Mouse (Mus musculus): ENCODE measurements at regions not wholly inside any gene's neighbourhood (a gene's known extent, or its start where the extent isn't known, plus 50 kb on each side); places are given as distances from the start of the nearest gene placed in this dataset.
A peak's percentile ranks its signal among the peaks of the same experiment; 100 is the strongest.

GRCm38 (mm10) chr13:99067504-99067903 is 83.1 kb upstream of the 1700024P04Rik start:
- intact Hi-C loops (cut with DNase I) = no loop called here

GRCm38 (mm10) chr13:99063431-99063830 is 79.1 kb upstream of the 1700024P04Rik start:
- no peak for DNase-seq (ENCODE audit: low spot score in 2 of 2)
- intact Hi-C loops (cut with DNase I) = no loop called here

More at GRCm38 (mm10) chr13:99067504-99067903, 83.1 kb upstream of the 1700024P04Rik start:
- no peak for DNase-seq (ENCODE audit: low spot score in 2 of 2)

DNA sequence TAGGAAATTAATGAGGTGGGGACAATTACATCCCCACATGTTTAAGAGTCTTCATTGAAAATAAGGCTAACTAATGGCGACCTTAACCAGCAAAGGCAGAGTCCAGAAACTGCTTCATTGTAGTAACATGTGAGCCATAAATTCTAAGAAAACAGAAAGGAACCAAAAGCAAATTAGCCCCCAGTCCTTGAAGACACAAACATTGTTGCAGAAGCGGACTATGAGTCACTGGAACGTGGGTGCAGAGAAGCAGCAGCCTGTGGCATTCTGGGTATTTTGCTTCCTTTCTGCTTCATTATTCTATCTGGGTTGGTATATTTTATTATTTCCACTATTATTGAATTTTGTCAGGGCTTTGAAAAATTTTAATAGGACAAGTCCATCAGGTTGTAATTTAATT is 78.6 kb upstream of the 1700024P04Rik start:
- no peak for DNase-seq (ENCODE audit: low spot score in 2 of 2)

DNA sequence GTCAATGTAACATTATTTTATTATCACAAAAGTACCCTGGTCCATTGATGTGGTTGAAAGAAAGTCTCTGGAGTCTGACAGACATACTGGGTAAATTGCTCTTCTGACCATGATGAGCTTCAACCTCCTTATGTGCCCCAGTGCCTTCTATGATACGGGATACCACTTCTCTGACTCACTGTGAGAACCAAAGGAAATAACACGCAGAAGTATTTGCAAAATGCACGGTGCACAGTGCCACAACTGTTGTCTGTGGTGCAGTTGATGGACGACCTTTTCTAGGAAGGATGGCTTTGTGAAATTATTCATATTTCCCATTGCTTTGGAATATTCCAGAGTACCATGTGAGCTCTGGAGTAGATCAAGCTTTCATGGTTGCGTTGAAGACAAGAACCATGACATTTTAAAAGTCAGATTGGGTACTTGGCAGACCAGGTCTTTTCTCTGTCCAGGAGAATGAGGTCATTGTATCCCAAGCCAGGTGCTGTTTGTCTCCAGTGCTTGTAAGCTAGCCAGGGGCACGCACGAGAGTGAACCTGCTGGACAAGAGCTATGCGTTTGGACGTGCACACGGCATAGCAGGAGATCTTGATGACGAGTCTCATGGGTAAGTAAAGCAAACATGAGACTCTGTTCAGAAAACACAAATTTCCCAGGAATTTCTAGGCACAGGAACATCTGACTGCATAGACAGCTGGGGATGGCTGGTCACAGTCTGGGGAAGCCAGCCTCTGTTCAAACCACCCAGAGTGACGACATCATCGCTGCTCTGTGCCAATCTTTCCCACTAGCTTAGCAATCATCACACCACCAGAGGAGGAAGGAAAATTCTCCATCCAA is 74.0 kb upstream of the 1700024P04Rik start:
- no peak for DNase-seq (ENCODE audit: low spot score in 2 of 2)
- intact Hi-C loops (cut with DNase I) = loop anchor here (5.0 kb wide), 1 partner anchor 131 kb away; the partner anchor contains the start of gene Tnpo1

More for the DNA sequence above, 78.6 kb upstream of the 1700024P04Rik start:
- intact Hi-C loops (cut with DNase I) = no loop called here

GRCm38 (mm10) chr13:99057696-99058095 is 73.3 kb upstream of the 1700024P04Rik start:
- intact Hi-C loops (cut with DNase I) = loop anchor here (5.0 kb wide), 1 partner anchor 130 kb away; the partner anchor contains the start of gene Tnpo1

DNA sequence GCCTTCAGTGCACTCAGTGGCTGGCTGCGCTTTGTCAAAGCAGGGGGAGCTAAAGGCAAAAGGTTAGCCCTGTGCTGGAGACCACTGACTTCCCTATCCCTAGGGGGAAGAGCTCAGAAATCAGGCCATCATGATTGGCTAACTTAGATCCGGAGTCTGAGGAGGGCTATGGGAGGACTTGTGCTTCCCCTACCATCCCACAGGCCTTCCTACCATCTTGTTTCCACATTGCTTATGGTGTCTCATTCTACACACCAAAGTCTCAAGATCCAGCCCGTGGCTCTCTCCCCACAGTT is 72.9 kb upstream of the 1700024P04Rik start:
- DNase-seq (ENCODE audit: low spot score in 2 of 2) = no peak
- intact Hi-C loops (cut with DNase I) = loop anchor here (5.0 kb wide), 1 partner anchor 130 kb away; the partner anchor contains the start of gene Tnpo1

More at GRCm38 (mm10) chr13:99057696-99058095, 73.3 kb upstream of the 1700024P04Rik start:
- no peak for DNase-seq (ENCODE audit: low spot score in 2 of 2)

DNA sequence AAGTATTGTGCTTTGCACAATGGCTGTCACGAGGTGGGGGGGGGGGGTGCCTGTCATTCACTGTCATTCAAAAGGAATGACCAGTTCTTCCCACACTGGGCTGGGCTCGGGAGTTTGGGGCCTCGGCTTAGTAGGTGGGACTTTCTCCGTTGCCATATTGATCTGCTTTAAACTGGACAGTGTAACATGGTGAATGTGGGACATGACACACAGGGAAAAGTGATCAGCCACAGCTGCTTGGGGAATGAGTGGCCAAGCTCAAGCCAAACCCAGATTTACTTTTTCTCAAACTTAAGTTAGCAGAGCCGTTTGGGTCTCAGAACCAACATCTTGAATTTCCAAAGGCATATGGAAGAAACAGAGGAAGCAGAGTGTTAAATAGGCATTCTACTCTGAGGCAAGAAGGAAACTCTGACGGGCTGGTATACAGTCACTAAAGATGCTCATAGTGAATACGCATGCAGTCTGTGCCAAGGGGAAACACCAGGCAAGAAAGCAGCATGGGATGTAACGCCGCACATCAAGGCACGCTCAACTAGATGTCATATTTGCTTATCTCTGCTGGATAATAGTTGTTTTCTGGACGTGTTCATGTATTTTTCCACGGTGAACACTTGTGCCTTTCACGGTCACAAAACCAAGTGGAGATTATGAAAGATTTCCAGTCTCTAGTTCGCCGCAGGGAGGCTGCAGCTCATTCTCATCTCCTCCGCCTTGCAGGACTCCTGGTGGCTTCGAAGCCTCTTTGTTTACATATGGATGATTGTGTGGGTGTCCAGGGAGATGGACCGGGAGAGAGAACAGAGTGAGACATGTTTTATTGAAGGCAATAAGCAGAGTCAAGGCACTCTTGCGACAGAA is 72.3 kb upstream of the 1700024P04Rik start:
- intact Hi-C loops (cut with DNase I) = loop anchor here (5.0 kb wide), 1 partner anchor 129 kb away; the partner anchor contains the start of gene Tnpo1
- DNase-seq (ENCODE audit: low spot score in 2 of 2) = no peak

GRCm38 (mm10) chr13:99055609-99056321 is 71.4 kb upstream of the 1700024P04Rik start:
- intact Hi-C loops (cut with DNase I) = loop anchor here (1.0 to 5.0 kb wide), 2 partner anchors 91 to 128 kb away; partner anchors contain the start of gene Tnpo1
- DNase-seq (ENCODE audit: low spot score in 2 of 2) = peak; percentile 54 to 64

DNA sequence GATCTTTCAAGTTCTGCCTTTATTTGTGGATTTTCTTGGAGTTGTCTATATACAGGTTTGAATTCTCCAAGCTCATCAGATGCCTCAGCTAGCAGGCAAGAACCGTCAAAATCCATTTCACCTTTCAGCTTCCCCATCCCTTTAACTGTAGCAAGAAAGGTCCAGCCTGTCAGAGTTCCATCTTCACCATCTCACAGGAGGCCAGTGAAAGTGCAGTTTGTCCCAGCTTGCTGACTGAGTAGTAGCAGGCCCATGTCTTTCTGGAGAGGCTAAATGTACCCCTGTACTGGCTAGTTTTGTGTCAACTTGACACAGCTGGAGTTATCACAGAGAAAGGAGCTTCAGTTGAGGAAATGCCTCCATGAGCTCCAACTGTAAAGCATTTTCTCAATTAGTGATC is 67.7 kb upstream of the 1700024P04Rik start:
- intact Hi-C loops (cut with DNase I) = no loop called here
- no peak for DNase-seq (ENCODE audit: low spot score in 2 of 2)

- no peak for DNase-seq (ENCODE audit: low spot score in 2 of 2)
- intact Hi-C loops (cut with DNase I) = no loop called here
Measured at GRCm38 (mm10) chr13:99049699-99050098, 65.3 kb upstream of the 1700024P04Rik start.

GRCm38 (mm10) chr13:99048651-99049100 is 64.3 kb upstream of the 1700024P04Rik start:
- no peak for DNase-seq (ENCODE audit: low spot score in 2 of 2)
- intact Hi-C loops (cut with DNase I) = no loop called here

GRCm38 (mm10) chr13:99047219-99047618 is 62.9 kb upstream of the 1700024P04Rik start:
- DNase-seq (ENCODE audit: low spot score in 2 of 2) = no peak
- intact Hi-C loops (cut with DNase I) = no loop called here

GRCm38 (mm10) chr13:99046737-99047136 is 62.4 kb upstream of the 1700024P04Rik start:
- no peak for DNase-seq (ENCODE audit: low spot score in 2 of 2)
- intact Hi-C loops (cut with DNase I) = no loop called here

DNA sequence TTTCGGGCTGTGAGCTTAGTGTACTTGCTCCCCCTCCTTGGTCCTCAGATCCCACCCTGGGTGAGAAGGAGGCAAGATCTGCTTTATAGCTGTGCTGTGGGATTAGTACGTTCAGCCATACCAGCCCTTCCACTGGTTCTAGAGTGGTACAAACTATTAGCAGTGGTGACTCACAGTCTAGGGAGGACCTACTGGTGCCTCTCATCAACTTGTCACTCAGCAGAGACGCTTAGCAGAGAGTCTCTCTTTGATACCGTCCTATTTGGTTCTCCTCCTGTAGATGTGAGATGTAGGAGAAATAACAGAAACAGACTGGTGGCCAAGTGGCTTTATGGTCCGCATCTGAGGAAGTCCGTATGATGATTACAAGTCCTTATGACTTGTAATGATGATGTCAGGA is 57.7 kb upstream of the 1700024P04Rik start:
- intact Hi-C loops (cut with DNase I) = no loop called here
- no peak for DNase-seq (ENCODE audit: low spot score in 2 of 2)

- DNase-seq (ENCODE audit: low spot score in 2 of 2) = no peak
- intact Hi-C loops (cut with DNase I) = no loop called here
Measured at GRCm38 (mm10) chr13:99041256-99041655, 56.9 kb upstream of the 1700024P04Rik start.

- peak; percentile 41 to 59 for DNase-seq (ENCODE audit: low spot score in 2 of 2)
- intact Hi-C loops (cut with DNase I) = no loop called here
Measured at GRCm38 (mm10) chr13:99040846-99041245, 56.5 kb upstream of the 1700024P04Rik start.

GRCm38 (mm10) chr13:99040171-99040570 is 55.8 kb upstream of the 1700024P04Rik start:
- intact Hi-C loops (cut with DNase I) = no loop called here
- no peak for DNase-seq (ENCODE audit: low spot score in 2 of 2)

DNA sequence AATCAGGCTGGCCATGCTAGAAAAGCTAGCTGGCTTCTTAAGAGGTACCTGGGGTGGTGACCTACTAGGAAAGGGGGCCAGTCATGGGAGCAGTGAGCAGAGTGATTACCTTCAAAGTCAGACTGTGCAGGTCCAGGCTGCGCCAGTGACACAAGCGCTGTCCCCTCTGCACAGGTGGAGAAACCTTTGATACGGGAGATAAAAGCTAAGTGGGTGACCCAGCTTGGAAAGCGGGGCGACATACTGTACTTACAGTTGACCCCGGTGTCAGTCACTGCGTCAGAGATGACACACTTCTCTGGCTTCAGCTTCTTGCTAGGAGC is 54.7 kb upstream of the 1700024P04Rik start:
- intact Hi-C loops (cut with DNase I) = no loop called here

DNA sequence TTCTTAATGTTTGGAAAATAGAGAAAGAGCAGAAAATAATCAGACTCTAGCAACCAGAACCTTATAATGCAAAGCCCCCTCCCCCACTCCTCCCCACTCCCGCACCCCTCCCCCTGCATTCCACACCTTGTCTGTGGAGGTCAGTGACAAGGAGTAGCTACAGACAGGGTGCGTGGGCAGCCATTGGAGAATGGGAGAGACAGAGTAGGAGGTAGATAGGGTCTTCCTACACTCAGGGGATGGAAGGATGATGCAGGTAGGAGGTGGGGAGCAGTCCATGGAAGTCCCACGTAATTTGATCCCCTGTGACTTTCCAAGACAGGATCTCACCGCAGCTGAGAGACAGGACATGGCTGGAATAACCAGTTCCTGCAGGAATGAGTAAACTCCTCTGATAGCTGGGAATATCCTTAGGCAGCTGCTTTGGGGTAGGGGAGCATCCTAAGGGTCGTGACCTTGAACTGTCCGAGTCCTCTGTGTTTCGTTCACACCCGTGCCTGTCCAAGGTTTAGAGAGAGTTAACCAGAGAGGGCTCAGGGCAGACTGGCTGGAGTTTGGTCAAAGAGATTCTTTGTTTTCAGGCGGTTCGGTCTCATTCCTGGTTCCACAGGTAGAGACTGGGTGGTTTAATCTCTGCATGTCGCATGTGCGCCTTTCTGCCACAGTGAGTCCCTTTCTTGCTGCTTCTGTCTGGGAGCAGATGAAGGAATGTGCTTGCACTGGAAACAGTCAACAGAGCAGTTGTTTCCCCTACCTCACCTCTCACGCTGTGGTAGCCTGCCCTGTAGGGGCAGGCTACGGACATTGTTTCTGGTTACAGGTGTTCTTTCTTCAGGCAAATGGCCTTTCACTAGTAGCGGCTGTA is 54.1 kb upstream of the 1700024P04Rik start:
- intact Hi-C loops (cut with DNase I) = no loop called here
- no peak for DNase-seq (ENCODE audit: low spot score in 2 of 2)

More for the DNA sequence above, 54.7 kb upstream of the 1700024P04Rik start:
- DNase-seq (ENCODE audit: low spot score in 2 of 2) = no peak
